Mouse (Mus musculus): ENCODE measurements around the gene Ptgs1. TPM values are rescaled to one million over a fixed set of nuclear protein-coding genes. Genes with fewer than 3 reads are reported as not detected.

Ptgs1 gene
- polyA plus RNA-seq, 1 experiment, result 2.3 TPM

DNA sequence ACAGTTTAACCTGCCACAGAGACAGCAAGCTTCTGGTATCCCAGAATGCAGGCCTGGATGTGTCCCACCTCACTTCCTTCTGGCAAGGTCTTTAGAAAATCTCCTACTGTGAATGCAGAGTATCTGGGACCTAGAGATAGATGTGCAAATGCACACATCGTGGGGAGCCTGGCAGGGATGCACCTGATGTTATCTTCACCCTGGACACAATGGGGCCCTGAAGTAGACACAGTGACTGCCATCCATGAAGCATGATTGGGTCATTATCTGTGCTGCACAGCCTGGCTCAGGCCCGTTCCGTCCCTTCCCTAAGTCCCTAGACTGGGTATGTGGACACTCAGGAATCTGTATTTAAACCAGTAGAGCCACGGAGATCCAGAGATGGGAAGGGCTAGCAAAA is 25.6 kb upstream of the Ptgs1 start:
- no peak overlapping the region for H3K4me3 ChIP-seq (ENCODE audit: insufficient read depth, low read depth, low read length)
- H3K4me1 ChIP-seq (ENCODE audit: control insufficient read depth, insufficient read depth, insufficient read length, low read length), result peaks cover 4% of the 10 kb centered on the region; the same call in 1 of the 2 replicates
- no peak overlapping the region for H3K27ac ChIP-seq (replicated peaks; ENCODE audit: low read depth, low read length)

DNA sequence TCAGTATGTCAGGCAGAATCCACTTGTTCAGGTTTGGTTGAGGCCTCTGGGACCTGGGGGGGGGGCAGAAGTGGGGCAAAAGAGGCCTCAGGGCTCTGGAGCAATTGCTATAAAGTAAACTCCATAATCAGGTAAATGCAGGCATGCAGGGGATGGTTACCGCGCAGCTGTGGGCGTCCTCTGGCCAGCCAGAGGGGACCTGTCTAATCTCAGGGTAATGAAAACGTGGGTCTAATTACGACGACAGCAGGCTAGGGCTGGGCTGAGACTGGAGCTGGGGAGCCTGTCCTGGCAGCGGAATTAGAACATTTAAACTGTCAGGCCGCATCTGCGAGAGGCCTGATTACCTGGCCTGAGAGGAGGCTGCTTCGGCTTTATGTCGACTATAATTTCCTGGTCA is 23.2 kb upstream of the Ptgs1 start:
- peaks cover 8% of the 10 kb centered on the region; the same call in 1 of the 2 replicates for H3K4me1 ChIP-seq (ENCODE audit: control insufficient read depth, insufficient read depth, insufficient read length, low read length)

DNA sequence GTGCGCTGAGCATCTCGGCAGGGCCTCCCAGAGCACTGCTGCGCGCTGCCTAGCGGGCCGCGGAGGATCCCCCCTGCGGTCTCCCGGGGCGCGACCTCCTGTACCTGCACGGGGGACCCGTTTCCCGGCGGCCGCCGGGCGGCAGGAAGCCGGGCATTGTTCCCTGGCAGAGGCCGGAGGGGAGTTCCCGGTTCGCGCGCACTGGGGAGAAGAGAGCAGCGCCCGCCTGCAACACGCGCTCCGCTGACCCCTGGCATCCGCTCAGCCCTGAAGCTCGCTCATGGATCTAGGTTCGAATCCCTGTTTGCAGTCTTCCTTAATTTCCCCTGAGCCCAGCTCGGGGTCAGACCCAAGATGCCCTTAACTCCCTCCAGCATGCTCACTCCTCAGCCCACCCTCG is 19.4 kb upstream of the Ptgs1 start:
- H3K4me3 ChIP-seq (ENCODE audit: insufficient read depth, low read depth, low read length), result no peak overlapping the region
- no peak overlapping the region for H3K27ac ChIP-seq (replicated peaks; ENCODE audit: low read depth, low read length)
- peaks cover 12% of the 10 kb centered on the region; the same call in 1 of the 2 replicates for H3K4me1 ChIP-seq (ENCODE audit: control insufficient read depth, insufficient read depth, insufficient read length, low read length)

More for the DNA sequence above, 23.2 kb upstream of the Ptgs1 start:
- H3K27ac ChIP-seq (replicated peaks; ENCODE audit: low read depth, low read length), result no peak overlapping the region
- no peak overlapping the region for H3K4me3 ChIP-seq (ENCODE audit: insufficient read depth, low read depth, low read length)

DNA sequence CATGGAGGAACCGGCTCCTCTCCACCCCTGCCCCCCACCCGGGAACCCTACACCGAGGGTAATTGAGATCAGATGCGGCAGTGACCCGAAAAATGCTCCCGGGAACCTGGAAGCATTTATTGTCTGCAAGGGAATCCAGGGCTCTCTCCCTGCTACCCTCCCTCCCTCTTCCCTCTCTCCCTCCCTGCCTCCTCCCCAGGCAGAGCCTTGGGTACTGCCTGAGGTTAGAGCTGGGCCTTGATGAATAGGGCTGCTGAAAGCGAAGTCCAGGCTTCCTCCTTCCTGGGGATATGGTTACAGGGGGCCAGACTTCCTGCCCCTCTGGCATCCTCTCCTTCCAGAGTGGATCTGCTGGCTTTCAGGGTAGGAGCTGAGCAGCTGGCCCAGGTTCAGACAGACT is 18.4 kb upstream of the Ptgs1 start:
- Histone ChIP-seq H3K4me3 (ENCODE audit: insufficient read depth, low read depth, low read length) (no peak overlapping the region), H3K4me1 (ENCODE audit: control insufficient read depth, insufficient read depth, insufficient read length, low read length) (peaks cover 12% of the 10 kb centered on the region; the same call in 1 of the 2 replicates), H3K27ac (replicated peaks; ENCODE audit: low read depth, low read length) (no peak overlapping the region)

DNA sequence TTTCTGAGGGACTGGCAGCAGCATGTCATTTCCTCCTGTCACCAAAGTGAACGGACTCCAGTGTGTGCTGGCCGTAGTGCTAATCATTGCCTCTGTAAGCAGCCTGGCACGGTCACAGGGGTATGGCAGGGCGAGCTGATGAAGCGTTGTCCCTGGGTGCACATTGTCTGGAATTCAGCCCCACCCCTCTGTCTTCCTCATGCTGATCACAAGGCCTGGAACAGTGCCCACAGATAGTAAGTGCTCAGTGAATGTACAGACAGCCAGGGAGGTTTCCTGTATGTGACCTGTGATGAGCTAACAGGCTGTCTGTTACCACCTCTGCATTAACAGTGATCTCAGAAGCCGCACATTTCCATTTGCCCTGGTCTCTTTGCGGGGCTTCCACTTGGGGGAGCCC is 17.1 kb upstream of the Ptgs1 start:
- no peak overlapping the region for H3K27ac ChIP-seq (replicated peaks; ENCODE audit: low read depth, low read length)

DNA sequence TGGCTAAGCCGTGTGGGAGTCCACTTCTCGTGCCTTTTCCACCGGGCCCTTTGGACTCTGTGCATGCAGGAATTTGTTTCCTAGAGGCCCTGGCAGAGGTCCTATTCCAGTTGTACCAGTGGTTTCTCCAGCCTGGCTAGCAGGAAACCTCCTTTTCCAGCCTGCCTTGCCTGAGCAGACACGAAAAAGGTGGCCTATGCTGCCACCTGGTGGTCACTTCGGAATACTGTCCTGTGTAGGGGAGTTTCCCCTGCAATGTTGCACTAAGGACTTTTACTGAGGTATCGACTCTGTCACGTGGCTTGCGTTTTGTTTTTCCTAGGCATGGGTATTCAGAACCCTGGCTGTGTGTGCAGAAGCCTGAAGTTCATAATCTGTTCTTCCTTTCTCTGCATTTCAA is 16.2 kb upstream of the Ptgs1 start:
- no peak overlapping the region for H3K27ac ChIP-seq (replicated peaks; ENCODE audit: low read depth, low read length)
- H3K4me1 ChIP-seq (ENCODE audit: control insufficient read depth, insufficient read depth, insufficient read length, low read length), result peaks cover 12% of the 10 kb centered on the region; the same call in 1 of the 2 replicates
- no peak overlapping the region for H3K4me3 ChIP-seq (ENCODE audit: insufficient read depth, low read depth, low read length)

More for the DNA sequence above, 17.1 kb upstream of the Ptgs1 start:
- peaks cover 12% of the 10 kb centered on the region; the same call in 1 of the 2 replicates for H3K4me1 ChIP-seq (ENCODE audit: control insufficient read depth, insufficient read depth, insufficient read length, low read length)
- H3K4me3 ChIP-seq (ENCODE audit: insufficient read depth, low read depth, low read length), result no peak overlapping the region

DNA sequence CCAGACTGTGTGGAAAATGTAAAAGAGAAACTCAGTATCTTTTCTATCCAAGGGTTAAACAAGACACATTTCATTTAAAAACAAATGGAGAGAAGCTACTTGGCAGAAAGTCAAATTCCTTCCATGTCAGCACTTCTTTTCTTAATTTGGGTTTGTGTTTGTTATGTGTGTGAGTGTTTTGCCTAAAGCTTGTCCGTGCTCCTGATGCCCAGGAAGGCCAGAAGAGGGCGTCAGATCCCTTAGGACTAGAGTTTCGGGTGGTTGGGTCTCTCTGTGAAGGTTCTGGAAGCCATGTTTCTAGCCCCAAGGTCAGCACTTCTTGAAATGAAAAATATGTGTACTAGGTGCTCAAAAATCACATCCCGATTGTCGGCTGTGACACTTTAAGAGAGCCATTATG is 15.8 kb upstream of the Ptgs1 start:
- Histone ChIP-seq H3K4me1 (ENCODE audit: control insufficient read depth, insufficient read depth, insufficient read length, low read length) (peaks cover 12% of the 10 kb centered on the region; the same call in 1 of the 2 replicates), H3K27ac (replicated peaks; ENCODE audit: low read depth, low read length) (no peak overlapping the region), H3K4me3 (ENCODE audit: insufficient read depth, low read depth, low read length) (no peak overlapping the region)

DNA sequence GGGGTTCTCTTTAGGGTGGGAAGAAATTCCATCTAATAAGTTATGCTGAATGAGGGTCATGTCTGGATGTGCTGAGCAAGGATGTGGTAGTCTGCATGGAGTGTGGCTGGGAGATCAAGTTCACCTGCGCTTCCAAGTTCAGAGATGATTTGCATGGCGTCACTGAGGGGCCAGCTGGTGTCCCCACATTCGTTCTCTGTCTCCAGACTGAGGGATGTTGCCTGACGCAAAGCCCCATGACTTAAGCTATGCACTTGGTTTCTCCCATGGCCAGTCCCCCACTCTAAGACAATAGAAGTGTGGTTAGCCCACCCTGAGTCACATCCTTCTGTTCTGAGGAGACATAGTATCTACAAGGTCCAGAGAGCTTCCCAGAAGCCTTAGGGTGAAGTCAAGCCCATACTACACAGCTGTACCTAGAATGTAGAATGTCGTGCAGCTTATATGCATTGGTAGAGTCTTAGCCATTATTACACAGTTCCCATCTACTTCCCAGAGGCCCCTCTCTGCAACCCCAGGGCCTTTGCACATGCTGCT is 15.0 kb upstream of the Ptgs1 start:
- no peak overlapping the region for H3K4me3 ChIP-seq (ENCODE audit: insufficient read depth, low read depth, low read length)
- peaks cover 12% of the 10 kb centered on the region; the same call in 1 of the 2 replicates for H3K4me1 ChIP-seq (ENCODE audit: control insufficient read depth, insufficient read depth, insufficient read length, low read length)
- H3K27ac ChIP-seq (replicated peaks; ENCODE audit: low read depth, low read length), result no peak overlapping the region

DNA sequence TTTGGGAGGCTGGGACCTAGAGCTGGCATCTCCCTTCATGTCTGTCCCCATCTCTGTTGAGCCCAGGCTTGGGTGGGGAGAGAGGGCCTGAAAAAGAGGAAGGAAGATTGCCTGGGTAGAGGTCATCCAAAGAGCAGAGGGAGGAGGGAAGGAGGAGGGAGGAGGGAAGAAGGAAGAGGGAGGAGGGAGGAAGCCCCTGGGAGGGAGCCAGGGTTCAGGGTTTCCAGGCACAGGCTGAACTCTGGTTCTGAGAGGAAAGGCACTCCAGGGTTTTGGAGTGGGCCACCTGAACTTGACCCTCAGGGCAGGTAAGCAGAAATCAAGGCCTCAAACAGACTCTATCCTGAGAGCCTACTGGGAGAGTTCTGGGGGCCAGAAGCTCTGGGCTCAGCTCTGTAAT is 13.7 kb upstream of the Ptgs1 start:
- Histone ChIP-seq H3K4me3 (ENCODE audit: insufficient read depth, low read depth, low read length) (no peak overlapping the region), H3K27ac (replicated peaks; ENCODE audit: low read depth, low read length) (no peak overlapping the region; the same call in 1 of the 2 replicates), H3K4me1 (ENCODE audit: control insufficient read depth, insufficient read depth, insufficient read length, low read length) (peaks cover 9% of the 10 kb centered on the region; the same call in 1 of the 2 replicates)

DNA sequence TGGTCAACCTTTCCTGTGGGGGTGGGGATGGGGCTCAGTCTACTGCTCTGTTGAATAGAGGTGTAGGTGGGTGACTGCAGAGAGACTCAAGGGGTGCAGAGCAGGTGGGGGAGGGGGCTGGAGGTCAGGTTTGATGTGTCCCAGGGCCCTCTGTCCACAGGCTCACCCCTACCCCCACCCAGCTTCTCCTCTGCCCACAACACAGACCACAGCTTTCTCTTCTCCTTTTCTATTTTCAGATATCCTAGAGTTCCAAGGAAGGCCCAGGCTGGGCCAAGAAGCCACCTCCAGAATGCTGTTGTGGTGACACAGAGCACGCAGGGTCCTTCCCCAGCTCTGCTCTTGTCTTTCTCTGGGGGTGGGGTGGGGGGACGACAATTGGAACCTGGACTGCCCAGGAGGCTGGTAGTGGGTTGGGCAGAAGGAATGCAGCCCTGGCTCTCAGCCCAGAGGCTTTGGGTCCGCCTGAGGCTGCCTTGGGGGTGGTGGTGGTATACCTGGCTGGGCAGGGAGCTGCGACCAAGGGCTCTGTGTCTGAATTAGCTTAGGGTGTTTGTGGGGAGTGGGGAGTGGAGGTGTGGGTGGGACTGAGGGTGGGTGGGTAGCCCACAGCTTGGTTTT is 13.2 kb upstream of the Ptgs1 start:
- Histone ChIP-seq H3K4me1 (ENCODE audit: control insufficient read depth, insufficient read depth, insufficient read length, low read length) (peaks cover 4% of the 10 kb centered on the region; the same call in 1 of the 2 replicates), H3K4me3 (ENCODE audit: insufficient read depth, low read depth, low read length) (no peak overlapping the region), H3K27ac (replicated peaks; ENCODE audit: low read depth, low read length) (no peak overlapping the region)

DNA sequence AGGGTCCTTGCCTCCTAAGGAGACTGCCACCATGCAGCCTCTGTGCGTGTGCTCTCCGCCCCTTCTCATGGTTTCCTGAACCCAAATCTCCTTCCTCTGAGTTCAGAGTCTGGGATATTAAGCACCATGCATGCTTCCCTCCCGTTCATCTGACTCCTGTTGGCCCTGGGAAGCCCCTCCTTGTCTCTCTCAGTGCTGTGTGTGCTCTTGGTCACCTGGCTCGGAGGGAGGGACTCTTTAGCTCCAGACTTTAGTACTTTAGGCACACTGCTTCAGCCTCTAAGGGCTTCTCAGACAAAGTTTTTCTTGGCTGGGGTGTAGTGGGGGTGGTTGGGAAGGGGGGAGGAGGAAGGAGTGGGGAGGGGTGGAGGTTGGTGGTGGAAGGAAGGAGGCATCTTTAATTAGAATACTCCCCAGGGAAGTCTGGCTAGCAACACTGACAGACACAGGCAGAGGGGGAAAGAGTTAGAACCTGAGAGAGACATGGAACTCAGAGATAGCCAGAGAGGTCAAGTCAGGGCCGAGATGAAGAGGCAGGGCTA is 12.5 kb upstream of the Ptgs1 start:
- H3K4me1 ChIP-seq (ENCODE audit: control insufficient read depth, insufficient read depth, insufficient read length, low read length), result no peaks in the 10 kb centered on the region; the same call in 1 of the 2 replicates
- no peak overlapping the region for H3K4me3 ChIP-seq (ENCODE audit: insufficient read depth, low read depth, low read length)
- no peak overlapping the region for H3K27ac ChIP-seq (replicated peaks; ENCODE audit: low read depth, low read length)

DNA sequence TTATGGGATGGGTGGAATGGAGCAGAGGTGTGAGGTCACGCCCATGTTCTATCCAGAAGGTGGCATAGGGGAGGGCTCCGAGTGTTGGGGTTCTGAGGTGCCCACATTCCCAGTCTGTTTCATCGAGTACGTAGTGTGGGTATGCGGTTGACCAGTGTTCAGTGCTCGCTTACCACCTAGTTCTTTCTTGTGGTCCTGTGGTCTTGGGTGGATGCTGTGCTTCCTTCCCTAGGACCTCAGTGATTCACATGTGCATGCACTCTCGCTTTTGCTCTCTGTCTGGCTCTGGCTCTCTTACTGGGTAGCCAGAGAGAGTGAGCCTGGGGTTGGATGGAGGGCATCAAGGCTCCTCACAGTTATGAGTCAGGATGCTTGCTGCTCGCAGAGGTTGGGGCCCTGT is 10.1 kb upstream of the Ptgs1 start:
- H3K4me3 ChIP-seq (ENCODE audit: insufficient read depth, low read depth, low read length), result no peak overlapping the region
- H3K27ac ChIP-seq (replicated peaks; ENCODE audit: low read depth, low read length), result no peak overlapping the region
- no peaks in the 10 kb centered on the region for H3K4me1 ChIP-seq (ENCODE audit: control insufficient read depth, insufficient read depth, insufficient read length, low read length)

DNA sequence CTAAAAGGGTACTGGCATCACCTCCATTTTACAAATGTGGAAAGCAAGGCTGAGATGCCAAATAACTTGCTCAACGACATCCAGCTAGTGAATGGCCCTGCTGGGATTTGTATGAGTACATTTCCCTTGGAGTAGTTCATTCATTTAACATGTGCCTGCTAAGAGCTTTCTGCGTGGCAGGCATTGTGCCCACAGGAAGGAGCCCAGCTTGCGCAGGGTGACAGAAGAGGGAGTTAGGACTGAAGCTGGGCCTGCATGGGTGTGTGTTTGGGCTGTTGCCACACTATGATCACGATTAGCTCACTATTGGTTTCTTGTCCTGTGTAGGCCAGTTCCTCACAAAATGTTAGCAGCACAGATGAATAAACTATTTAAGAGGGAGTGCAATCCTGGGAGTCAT is 9.3 kb upstream of the Ptgs1 start:
- Histone ChIP-seq H3K4me3 (ENCODE audit: insufficient read depth, low read depth, low read length) (no peak overlapping the region), H3K27ac (replicated peaks; ENCODE audit: low read depth, low read length) (no peak overlapping the region), H3K4me1 (ENCODE audit: control insufficient read depth, insufficient read depth, insufficient read length, low read length) (no peaks in the 10 kb centered on the region)

DNA sequence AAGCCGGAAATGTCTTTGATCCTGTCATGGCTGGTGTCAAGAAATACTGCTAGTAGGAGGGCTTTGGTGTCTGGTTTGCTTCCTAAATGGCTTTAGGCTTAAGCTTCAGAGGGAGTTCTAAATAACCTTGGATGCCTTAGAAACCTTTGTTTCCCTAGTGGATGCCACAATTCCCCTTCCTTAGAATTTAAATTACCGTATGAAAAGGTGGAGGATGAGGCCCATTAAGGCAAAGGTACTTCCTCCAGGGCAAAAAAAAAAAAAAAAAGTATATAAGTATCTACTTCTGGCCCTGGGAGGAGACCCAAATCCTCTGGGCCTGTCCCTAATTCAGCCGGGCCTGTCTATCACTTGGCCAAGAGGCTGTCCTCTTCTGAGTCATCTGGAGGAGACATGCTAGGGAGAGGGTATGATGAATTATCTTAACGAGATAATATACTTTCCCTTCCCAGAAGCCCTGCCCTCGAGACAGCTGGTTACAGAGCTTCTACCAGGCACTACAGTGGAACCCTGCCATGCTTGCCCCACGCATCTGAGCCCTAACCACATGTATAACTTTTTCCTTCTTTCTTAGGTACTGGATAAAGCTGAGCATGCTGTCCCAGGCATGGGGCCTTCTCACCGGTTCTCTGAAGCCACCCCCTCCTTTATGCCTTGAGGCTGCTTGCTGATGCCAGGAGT is 7.9 kb upstream of the Ptgs1 start:
- no peak overlapping the region for H3K27ac ChIP-seq (replicated peaks; ENCODE audit: low read depth, low read length)
- no peaks in the 10 kb centered on the region for H3K4me1 ChIP-seq (ENCODE audit: control insufficient read depth, insufficient read depth, insufficient read length, low read length)
- no peak overlapping the region for H3K4me3 ChIP-seq (ENCODE audit: insufficient read depth, low read depth, low read length)

DNA sequence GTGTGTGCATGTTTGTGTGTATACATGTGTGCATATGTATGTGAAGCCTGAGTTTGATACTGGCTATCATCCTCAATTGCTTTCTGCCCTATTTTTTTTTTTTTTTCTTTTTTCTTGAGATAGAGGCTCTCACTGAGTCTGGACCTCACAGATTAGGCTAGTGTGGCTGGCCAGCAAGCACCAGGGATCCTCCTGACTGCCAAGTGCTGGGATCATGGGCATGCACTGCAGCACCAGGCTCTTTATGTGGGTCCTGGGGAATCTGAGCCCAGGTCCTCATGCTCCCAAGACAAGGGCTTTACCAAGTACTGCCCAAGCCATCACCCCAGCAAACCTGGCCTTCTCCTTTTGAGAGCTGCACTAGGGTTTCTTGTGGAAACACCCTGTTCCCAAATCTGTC is 6.8 kb upstream of the Ptgs1 start:
- Histone ChIP-seq H3K4me1 (ENCODE audit: control insufficient read depth, insufficient read depth, insufficient read length, low read length) (no peaks in the 10 kb centered on the region), H3K4me3 (ENCODE audit: insufficient read depth, low read depth, low read length) (no peak overlapping the region), H3K27ac (replicated peaks; ENCODE audit: low read depth, low read length) (no peak overlapping the region)
